Mouse (Mus musculus) myocyte (in vitro differentiated cells): ENCODE results near the gene Lhfpl1.

Source experiments
- E2F4 ChIP-seq: IDR thresholded peaks from one replicate; pipeline ENCODE4 v1.6.1; 2011; ENCODE audit warnings: mild to moderate bottlenecking, control low read depth, moderate library complexity; ENCODE audit not compliant: insufficient read depth
- MAX ChIP-seq: IDR thresholded peaks from one replicate; pipeline ENCODE4 v1.6.1; 2011; ENCODE audit warnings: low read depth, mild to moderate bottlenecking, control low read depth
- MYOG ChIP-seq, 3 experiments: IDR thresholded peaks; one replicate each; pipeline ENCODE4 v1.6.1; 2011; ENCODE audit warnings: control low read depth in 2 of 3, low read depth in 2 of 3, mild to moderate bottlenecking in 2 of 3; ENCODE audit not compliant: insufficient read length in 2 of 3, control insufficient read depth in 1 of 3, insufficient read depth in 1 of 3
- POLR2A ChIP-seq: IDR thresholded peaks from one replicate; pipeline ENCODE4 v1.6.1; 2011; ENCODE audit warnings: low read depth, mild to moderate bottlenecking, control low read depth, moderate library complexity; ENCODE audit not compliant: insufficient read length
- POLR2AphosphoS2 ChIP-seq: IDR thresholded peaks from one replicate; pipeline ENCODE4 v1.6.1; 2011; ENCODE audit warnings: low read depth, control low read depth; ENCODE audit not compliant: insufficient read length
- TCF12 ChIP-seq: IDR thresholded peaks from one replicate; pipeline ENCODE4 v1.6.1; 2011; ENCODE audit warnings: mild to moderate bottlenecking, control low read depth; ENCODE audit not compliant: poor library complexity, insufficient read depth, severe bottlenecking
- USF1 ChIP-seq: IDR thresholded peaks from one replicate; pipeline ENCODE4 v1.6.1; 2011; ENCODE audit warnings: low read depth, mild to moderate bottlenecking, control low read depth, moderate library complexity

DNA sequence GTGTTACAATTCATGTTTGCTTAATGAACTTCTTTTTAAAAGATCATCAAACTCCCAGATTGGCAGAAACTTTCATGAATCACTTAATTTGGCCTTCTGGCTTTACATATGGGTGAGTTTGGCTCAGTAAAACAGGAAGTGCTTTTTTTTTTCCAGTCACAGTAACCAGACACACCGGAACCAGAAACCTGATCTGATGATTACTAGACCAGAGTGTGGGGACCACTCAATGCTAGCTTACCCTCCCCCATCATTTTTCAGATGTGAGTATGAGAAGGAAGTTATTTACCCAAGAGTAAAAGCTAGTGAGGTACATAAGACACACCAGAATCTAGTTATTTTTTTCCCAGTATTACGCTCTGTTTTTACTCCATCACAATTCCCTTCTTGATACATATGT is 6.5 kb downstream of the Lhfpl1 start:
- TF ChIP-seq E2F4, result no peak
- TF ChIP-seq POLR2A, result no peak
- no peak for TF ChIP-seq POLR2AphosphoS2
- no peak for TF ChIP-seq USF1
- TF ChIP-seq TCF12, result no peak
- TF ChIP-seq MAX, result no peak
- TF ChIP-seq MYOG (IDR thresholded peaks at IDR 0.05; ENCODE audit: control insufficient read depth in 1 of 3, insufficient read depth in 1 of 3, insufficient read length in 2 of 3, low read depth in 2 of 3), result no peak
